Mouse (Mus musculus) CH12.LX (cell line): Measurements from ENCODE around the gene Leng9. TPM values are rescaled to one million over a fixed set of nuclear protein-coding genes. Genes with fewer than 3 reads are reported as not detected.

Source experiments
- DNase-seq: peaks from one replicate; pipeline ENCODE4 v3.0.0-alpha.2; 2013; ENCODE audit errors: extremely low read depth
- H3K27ac ChIP-seq: 2 replicates; pipeline ENCODE4 v1.5.1; 2012; ENCODE audit warnings: low read depth, mild to moderate bottlenecking, control low read depth, moderate library complexity; ENCODE audit not compliant: insufficient read depth
- H3K27me3 ChIP-seq: replicated peaks from 2 replicates; pipeline ENCODE3; 2012; ENCODE audit warnings: inconsistent platforms
- H3K36me3 ChIP-seq, 2 experiments: replicated peaks in 1 of 2; 2 replicates each; pipeline versions ENCODE3 to v1.6.1; 2012; ENCODE audit warnings: inconsistent platforms in 1 of 2, low read length in 1 of 2, mild to moderate bottlenecking in 1 of 2, mixed read lengths in 1 of 2, moderate library complexity in 1 of 2; ENCODE audit not compliant: control insufficient read depth in 1 of 2, insufficient read depth in 1 of 2
- H3K4me1 ChIP-seq, 2 experiments: 2 replicates each; pipeline ENCODE4 v1.6.1; 2012; ENCODE audit warnings: inconsistent platforms in 1 of 2, moderate library complexity in 1 of 2; ENCODE audit not compliant: insufficient read depth in 2 of 2, control insufficient read depth in 1 of 2
- H3K4me2 ChIP-seq: 2 replicates; pipeline ENCODE4 v1.6.1; 2012; ENCODE audit warnings: low read depth, mild to moderate bottlenecking, control low read depth; ENCODE audit not compliant: poor library complexity, insufficient read depth, severe bottlenecking
- H3K4me3 ChIP-seq, 3 experiments: fragments of 150-350 bp in 1 of 3; sonication (generic) in 1 of 3; replicated peaks in 1 of 3; 2 replicates each; pipeline versions ENCODE3 to v1.5.1; 2011 to 2012; ENCODE audit warnings: low read depth in 2 of 3, low read length in 2 of 3, mild to moderate bottlenecking in 2 of 3, moderate library complexity in 2 of 3, control low read depth in 1 of 3, improper control_type of control experiment in 1 of 3, inconsistent platforms in 1 of 3, mixed read lengths in 1 of 3; ENCODE audit not compliant: poor library complexity in 1 of 3
- H3K79me2 ChIP-seq: replicated peaks from 2 replicates; pipeline ENCODE4 v1.6.1; 2012; ENCODE audit warnings: mild to moderate bottlenecking, moderate library complexity; ENCODE audit not compliant: control insufficient read depth, poor library complexity, insufficient read depth, severe bottlenecking; ENCODE audit errors: extremely low read depth
- H3K9ac ChIP-seq: 2 replicates; pipeline ENCODE4 v1.6.1; 2012; ENCODE audit warnings: low read depth, mild to moderate bottlenecking, control low read depth, moderate library complexity; ENCODE audit not compliant: insufficient read depth
- H3K9me3 ChIP-seq: replicated peaks from 2 replicates; pipeline ENCODE3; 2012; ENCODE audit warnings: low read length, inconsistent platforms, mixed read lengths
- CHD1 ChIP-seq: IDR thresholded peaks from 2 replicates; pipeline ENCODE4 v1.6.1; 2012; ENCODE audit warnings: low read depth, low read length, improper control_type of control experiment, inconsistent platforms
- ETS1 ChIP-seq: conservative IDR thresholded peaks from 2 replicates; pipeline ENCODE4 v1.6.1; 2012; ENCODE audit warnings: low read depth, mild to moderate bottlenecking, inconsistent platforms, low read length, improper control_type of control experiment, moderate library complexity
- GABPA ChIP-seq: IDR thresholded peaks from 2 replicates; pipeline ENCODE4 v1.6.1; 2012; ENCODE audit warnings: low read depth, low read length, improper control_type of control experiment, inconsistent platforms; ENCODE audit not compliant: insufficient replicate concordance
- IRF4 ChIP-seq: IDR thresholded peaks from 2 replicates; pipeline ENCODE4 v1.6.1; 2014; ENCODE audit warnings: low read depth, mild to moderate bottlenecking, inconsistent platforms, low read length, improper control_type of control experiment
- JUN ChIP-seq: IDR thresholded peaks from 2 replicates; pipeline ENCODE4 v1.6.1; 2011; ENCODE audit warnings: low read depth, mild to moderate bottlenecking, low read length, improper control_type of control experiment, moderate library complexity; ENCODE audit not compliant: insufficient read depth
- JUND ChIP-seq: conservative IDR thresholded peaks from 2 replicates; pipeline ENCODE4 v1.6.1; 2011; ENCODE audit warnings: low read depth, low read length, improper control_type of control experiment
- MAFK ChIP-seq: IDR thresholded peaks from 2 replicates; pipeline ENCODE4 v1.6.1; 2011; ENCODE audit warnings: low read length, improper control_type of control experiment; ENCODE audit not compliant: insufficient replicate concordance
- MAX ChIP-seq: IDR thresholded peaks from 2 replicates; pipeline ENCODE4 v1.6.1; 2011; ENCODE audit warnings: low read length, improper control_type of control experiment
- MAZ ChIP-seq: IDR thresholded peaks from 2 replicates; pipeline ENCODE4 v1.6.1; 2012; ENCODE audit warnings: low read depth, mild to moderate bottlenecking, inconsistent platforms, low read length, improper control_type of control experiment, moderate library complexity
- MEF2A ChIP-seq: IDR thresholded peaks from 2 replicates; pipeline ENCODE4 v1.6.1; 2014; ENCODE audit warnings: low read depth, mild to moderate bottlenecking, inconsistent platforms, low read length, improper control_type of control experiment, borderline replicate concordance
- MYC ChIP-seq: IDR thresholded peaks from 2 replicates; pipeline ENCODE4 v1.6.1; 2011; ENCODE audit warnings: low read depth, mild to moderate bottlenecking, improper control_type of control experiment, low read length
- NELFE ChIP-seq: IDR thresholded peaks from 2 replicates; pipeline ENCODE4 v1.6.1; 2011; ENCODE audit warnings: low read depth, low read length, improper control_type of control experiment
- NRF1 ChIP-seq: IDR thresholded peaks from 2 replicates; pipeline ENCODE4 v1.6.1; 2014; ENCODE audit warnings: low read depth, mild to moderate bottlenecking, inconsistent platforms, low read length, improper control_type of control experiment, moderate library complexity
- POLR2A ChIP-seq: IDR thresholded peaks from 2 replicates; pipeline ENCODE4 v1.6.1; 2011; ENCODE audit warnings: low read depth, mild to moderate bottlenecking, improper control_type of control experiment, low read length
- RAD21 ChIP-seq: IDR thresholded peaks from 2 replicates; pipeline ENCODE4 v1.6.1; 2011; ENCODE audit warnings: low read depth, mild to moderate bottlenecking, low read length, improper control_type of control experiment, moderate library complexity
- SIN3A ChIP-seq: IDR thresholded peaks from 2 replicates; pipeline ENCODE4 v1.6.1; 2012; ENCODE audit warnings: low read length, improper control_type of control experiment, inconsistent platforms
- TBP ChIP-seq: conservative IDR thresholded peaks from 2 replicates; pipeline ENCODE4 v1.6.1; 2011; ENCODE audit warnings: low read depth, low read length, improper control_type of control experiment
- USF1 ChIP-seq: IDR thresholded peaks from 2 replicates; pipeline ENCODE4 v1.6.1; 2014; ENCODE audit warnings: low read depth, mild to moderate bottlenecking, inconsistent platforms, low read length, improper control_type of control experiment
- USF2 ChIP-seq: conservative IDR thresholded peaks from 2 replicates; pipeline ENCODE4 v1.6.1; 2011; ENCODE audit warnings: low read depth, low read length, improper control_type of control experiment
- dilution Hi-C: fragments of 300-500 bp; cut with MboI; formaldehyde crosslinking; loops from 2 replicates; pipeline ENCODE4 v1.14.3; 2020; ENCODE audit warnings: low sequenced_read_pairs; ENCODE audit not compliant: extremely low pct_unique_long_range_greater_than_20kb, extremely low pct_ligation_motif_present
- in situ Hi-C: fragments of 300-500 bp; cut with MboI; formaldehyde crosslinking; loops from 3 replicates; pipeline ENCODE4 v1.14.3; 2019; ENCODE audit warnings: low sequenced_read_pairs, low pct_ligation_motif_present, low pct_unique_long_range_greater_than_20kb, mixed read lengths
- polyA plus RNA-seq: library from polyadenylated mRNA; unstranded; fragments of >175 nt; gene quantifications from 2 replicates; pipeline ENCODE4 v1.2.1, GENCODE M21; 2012; ENCODE audit warnings: low read depth; ENCODE audit not compliant: insufficient read length
- total RNA-seq, 2 experiments: library from RNA; depleted of rRNA; stranded (reverse); fragments of 300-350 nt in 1 of 2; fragments of >200 nt in 1 of 2; gene quantifications; 2 replicates each; pipeline ENCODE4 v1.2.3; 2012 to 2014

The Leng9 gene
- total and polyA plus RNA-seq, 3 experiments = 1.1 to 1.2 (median 1.2) TPM

- Histone ChIP-seq H3K79me2 (no peaks in the 10 kb centered on the region), H3K36me3 (peaks cover 0 to 5% of the 10 kb centered on the region in 2 experiments), H3K4me3 (no peak overlapping the region), H3K27ac (no peak overlapping the region), H3K4me2 (no peak overlapping the region), H3K9ac (no peak overlapping the region), H3K4me1 (peaks cover 0 to 5% of the 10 kb centered on the region in 2 experiments; a peak in 1 of 4 replicates), H3K27me3 (no peaks in the 10 kb centered on the region), H3K9me3 (no peaks in the 10 kb centered on the region)
- DNase-seq = no peak
- dilution Hi-C loops = no loop called here
- TF ChIP-seq USF2 = no peak
- no peak for TF ChIP-seq RAD21
- no peak for TF ChIP-seq MEF2A
- no peak for TF ChIP-seq POLR2A
- TF ChIP-seq USF1 = no peak
- no peak for TF ChIP-seq JUND
- TF ChIP-seq TBP = no peak
- TF ChIP-seq CHD1 = no peak
- no peak for TF ChIP-seq MYC
- TF ChIP-seq MAX = no peak
- no peak for TF ChIP-seq NELFE
- no peak for TF ChIP-seq JUN
- TF ChIP-seq IRF4 = no peak
- no peak for TF ChIP-seq GABPA
- in situ Hi-C loops = loop anchor here (10.0 kb wide), 2 partner anchors 303 to 393 kb away; partner anchors contain the start of gene Tnnt1
Observed at GRCm38 (mm10) chr7:4122076-4122768, 28.0 kb downstream of the Leng9 start.

- no peak for DNase-seq
- no peak for TF ChIP-seq POLR2A
- TF ChIP-seq NELFE = no peak
- TF ChIP-seq NRF1 = no peak
- no peak for TF ChIP-seq MEF2A
- no peak for TF ChIP-seq SIN3A
- TF ChIP-seq MAZ = no peak
- no peak for TF ChIP-seq MAX
- no peak for TF ChIP-seq ETS1
- TF ChIP-seq MAFK = no peak
- TF ChIP-seq MYC = no peak
- Histone ChIP-seq H3K36me3 (no peaks in the 10 kb centered on the region), H3K9me3 (no peaks in the 10 kb centered on the region), H3K27ac (no peak overlapping the region), H3K9ac (no peak overlapping the region), H3K79me2 (no peaks in the 10 kb centered on the region), H3K4me1 (peaks cover 0 to 5% of the 10 kb centered on the region in 2 experiments; a peak in 1 of 4 replicates), H3K4me3 (no peak overlapping the region), H3K4me2 (no peak overlapping the region), H3K27me3 (no peaks in the 10 kb centered on the region)
- in situ Hi-C loops (loop anchor here (10.0 kb wide), 2 partner anchors 305 to 395 kb away; partner anchors contain the start of gene Tnnt1), dilution Hi-C loops (no loop called here)
Observed at GRCm38 (mm10) chr7:4119976-4120921, 29.9 kb downstream of the Leng9 start.
